16 mouse cellular contexts compared by ENCODE assay signal in the genomic region with DNA sequence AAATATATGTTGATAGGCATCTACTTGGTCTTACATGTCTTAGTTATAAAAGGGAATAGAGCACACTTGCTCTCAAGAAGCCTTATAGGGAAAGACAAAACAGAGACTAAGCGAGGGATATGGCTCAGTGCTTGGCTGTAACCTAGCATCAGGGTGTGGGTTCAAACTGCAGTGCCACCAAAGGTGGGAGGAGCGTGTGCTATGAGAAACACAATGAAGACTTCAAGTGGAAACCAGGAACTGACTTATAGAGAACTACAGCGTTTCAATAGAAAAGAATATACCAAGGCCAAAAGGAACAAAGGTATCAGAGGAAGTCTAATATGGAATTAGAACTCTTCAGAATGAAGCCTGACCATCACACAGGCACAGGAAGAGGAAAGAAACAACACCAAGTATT. TPM values are rescaled to one million over a fixed set of nuclear protein-coding genes. Genes with fewer than 3 reads are reported as not detected.
DNase-seq lines count a peak whose midpoint lies in the region; ATAC-seq lines count a peak whose summit lies in the region.
"Had no signal": no experiment of that assay in that cellular context is flagged by ENCODE, and none has a peak within 500 bp of the region (broad histone marks: within the 10 kb centered on the region; RNA-seq: fewer than 3 reads in every experiment).

No protein-coding gene starts in this region.

- DNase-seq in A20 (ENCODE audit: low read depth, low spot score) = peak; percentile 70
- peak; percentile 59 for DNase-seq in naive thymus-derived CD4-positive, alpha-beta T cell, adult 2 months (ENCODE audit: low read depth)
- no peak for DNase-seq in lung, adult 18-20 months
- DNase-seq in gastrocnemius, postnatal 10 days = no peak
- DNase-seq: adrenal gland, postnatal 10 days; cerebellum, adult 11-12 months; cerebellum, adult 9-11 months; cerebellum, postnatal 36 days; embryo, embryonic 11 days; heart, postnatal 4 days had no signal

- ATAC-seq in activated CD4-positive, CD25-positive, alpha-beta regulatory T cell, adult 4 months = peak; percentile 4
- peak; percentile 7 for ATAC-seq in inflammation-experienced regulatory T-cells, adult 6 months
- ATAC-seq in cerebellum, adult (ENCODE audit: insufficient number of reproducible peaks, low FRiP score, low TSS enrichment) = no peak
- ATAC-seq: forebrain, embryonic 15.5 days; hindbrain, postnatal 0 days; intestine, postnatal 0 days had no signal

RNA-seq across cellular contexts. Expression of a gene that starts 15.0 kb away (rescaled TPM):
- polyA plus RNA-seq in activated CD4-positive, CD25-positive, alpha-beta regulatory T cell, adult 4 months (2017; shearing (Covaris generic)) = 100 to 1,000 TPM in 1 of 2 experiments, 10 to 100 TPM in 1; 83.0 to 107 TPM
- 100 to 1,000 TPM in 1 of 3 experiments, 10 to 100 TPM in 2; 60.4 to 128 (median 82.5) TPM for polyA plus RNA-seq in inflammation-experienced regulatory T-cells, adult 6 months (2017; shearing (Covaris generic))
- total RNA-seq in gastrocnemius, postnatal 10 days (2021) = 10 to 100 TPM; 42.3 to 50.4 TPM

RNA-seq across cellular contexts. Expression of a gene that starts 38.3 kb away (rescaled TPM):
- polyA plus RNA-seq in activated CD4-positive, CD25-positive, alpha-beta regulatory T cell, adult 4 months (2017; shearing (Covaris generic)) = 10 to 100 TPM; 45.3 to 51.8 TPM
- polyA plus RNA-seq in inflammation-experienced regulatory T-cells, adult 6 months (2017; shearing (Covaris generic)) = 10 to 100 TPM; 48.5 to 73.1 (median 57.4) TPM
- total RNA-seq in gastrocnemius, postnatal 10 days (2021) = 10 to 100 TPM; 13.8 TPM

Comparison
In these comparisons a context has a peak if more than half of its experiments do, and no peak if none do; other contexts are left out.
1. DNase-seq: peak in A20 (single experiment) and naive thymus-derived CD4-positive, alpha-beta T cell, adult 2 months (single experiment); none in lung, adult 18-20 months (0 of 2) and gastrocnemius, postnatal 10 days (single experiment).